Mouse (Mus musculus): ENCODE results near the gene Cyren.

Gene Cyren

GRCm38 (mm10) chr6:34865711-34866593 is 11.9 kb downstream of the Cyren start:
- DNase-seq: no peak

GRCm38 (mm10) chr6:34865213-34865612 is 12.6 kb downstream of the Cyren start:
- no peak for DNase-seq

- DNase-seq: no peak
Observed at GRCm38 (mm10) chr6:34863786-34864514, 13.9 kb downstream of the Cyren start.

GRCm38 (mm10) chr6:34862791-34863403 is 15.0 kb downstream of the Cyren start, which contains the start of gene Tmem140:
Gene Tmem140, plus strand, starts transcription at chr6:34863146.
- DNase-seq: no peak

GRCm38 (mm10) chr6:34862381-34862780 is 15.5 kb downstream of the Cyren start:
- no peak for DNase-seq

- DNase-seq: no peak
Observed at GRCm38 (mm10) chr6:34861546-34862053, 16.3 kb downstream of the Cyren start.

GRCm38 (mm10) chr6:34832352-34832751 is 45.5 kb downstream of the Cyren start:
- DNase-seq: peak; percentile 7

- DNase-seq: peak; percentile 5
Observed at GRCm38 (mm10) chr6:34824406-34824805, 53.5 kb downstream of the Cyren start.

Data from right cerebral cortex, postnatal 25 days (tissue).